Mouse (Mus musculus): ENCODE results near the gene Bdnf.

- no peak for TF ChIP-seq POLR2A (IDR thresholded peaks at IDR 0.05; ENCODE audit: low read depth, low read length)
- TF ChIP-seq CTCF (IDR thresholded peaks at IDR 0.05; ENCODE audit: extremely low read depth, insufficient read length, insufficient replicate concordance, low read depth, low read length), result no peak
These were observed 36.5 kb downstream of the Bdnf start for GRCm38 (mm10) chr2:109711049-109711448.

Measured in small intestine, adult 2 months (tissue).